Mouse (Mus musculus) forebrain, embryonic 11.5 days (tissue): ENCODE results near the gene Fgd5. TPM values are rescaled to one million over a fixed set of nuclear protein-coding genes. Genes with fewer than 3 reads are reported as not detected.

ENCODE experiments used
- ATAC-seq: fragments of 200-750 bp; cut with Nextera tagmentation; replicated peaks from 2 replicates; pipeline ENCODE4 v1.8.0; 2017; ENCODE audit warnings: moderate TSS enrichment; ENCODE audit not compliant: low FRiP score
- DNase-seq: peaks from one replicate; pipeline ENCODE4 v3.0.0-alpha.2; 2017; ENCODE audit warnings: low spot score
- H3K27ac ChIP-seq: fragments of 300-500 bp; sonication (generic); 2 replicates; pipeline ENCODE4 v1.5.1; 2014; ENCODE audit warnings: low read depth, low read length
- H3K27me3 ChIP-seq: fragments of 300-500 bp; sonication (generic); 2 replicates; pipeline ENCODE4 v1.6.1; 2014; ENCODE audit warnings: mild to moderate bottlenecking, low read length, mixed read lengths; ENCODE audit not compliant: control insufficient read depth, insufficient read depth
- H3K36me3 ChIP-seq: fragments of 300-500 bp; sonication (generic); 2 replicates; pipeline ENCODE4 v1.6.1; 2014; ENCODE audit warnings: mild to moderate bottlenecking, low read length, moderate library complexity, mixed read lengths; ENCODE audit not compliant: control insufficient read depth, insufficient read depth
- H3K4me1 ChIP-seq: fragments of 300-500 bp; sonication (generic); replicated peaks from 2 replicates; pipeline ENCODE4 v1.6.1; 2014; ENCODE audit warnings: low read length, mixed read lengths; ENCODE audit not compliant: control insufficient read depth, insufficient read depth
- H3K4me2 ChIP-seq: fragments of 300-500 bp; sonication (generic); 2 replicates; pipeline ENCODE4 v1.6.1; 2014; ENCODE audit warnings: low read depth, mild to moderate bottlenecking, low read length, moderate library complexity, mixed read lengths; ENCODE audit not compliant: severe bottlenecking
- H3K4me3 ChIP-seq: fragments of 300-500 bp; sonication (generic); 2 replicates; pipeline ENCODE4 v1.5.1; 2014; ENCODE audit warnings: low read depth, low read length
- H3K9ac ChIP-seq: fragments of 300-500 bp; sonication (generic); 2 replicates; pipeline ENCODE4 v1.6.1; 2014; ENCODE audit warnings: low read length
- H3K9me3 ChIP-seq: fragments of 300-500 bp; sonication (generic); 2 replicates; pipeline ENCODE4 v1.6.1; 2016; ENCODE audit warnings: low read length, mixed read lengths; ENCODE audit not compliant: control insufficient read depth
- WGBS: fragments of 180-500 bp; shearing (Covaris S2); extraction: QIAGEN DNeasy Blood & Tissue Kit; methylation state at CpG from one replicate; pipeline ENCODE4 v1.1.7; 2014; 5-methylcytosine and 5-hydroxymethylcytosine counted together
- polyA plus RNA-seq: library from polyadenylated mRNA; unstranded; fragments of >200 nt; fragmentation: Nextera tagmentation; extraction: Ambion mirVana; gene quantifications from 2 replicates; pipeline ENCODE4 v1.2.1, GENCODE M21; 2014

Fgd5 gene
- polyA plus RNA-seq, 1 experiment from 2014 or later: 6.6 TPM

GRCm38 (mm10) chr6:92013620-92014019 lies 34.9 kb downstream of the Fgd5 start:
- ATAC-seq (no peak), DNase-seq (no peak)
- WGBS: 81% methylated on average over 3 of the region's 3 CpGs
- H3K4me1 ChIP-seq: no peaks in the 10 kb centered on the region
- H3K36me3 ChIP-seq: no peaks in the 10 kb centered on the region
- no peak overlapping the region for H3K27ac ChIP-seq
- H3K9ac ChIP-seq: no peak overlapping the region
- no peaks in the 10 kb centered on the region for H3K27me3 ChIP-seq
- no peaks in the 10 kb centered on the region for H3K9me3 ChIP-seq
- no peak overlapping the region for H3K4me3 ChIP-seq
- H3K4me2 ChIP-seq: no peak overlapping the region

GRCm38 (mm10) chr6:92014936-92015335 lies 36.3 kb downstream of the Fgd5 start:
- no peak overlapping the region for H3K9ac ChIP-seq
- DNase-seq: no peak
- no peak overlapping the region for H3K27ac ChIP-seq
- H3K4me3 ChIP-seq: no peak overlapping the region
- H3K36me3 ChIP-seq: no peaks in the 10 kb centered on the region
- no peak for ATAC-seq
- no peaks in the 10 kb centered on the region for H3K9me3 ChIP-seq
- no peaks in the 10 kb centered on the region for H3K27me3 ChIP-seq
- H3K4me2 ChIP-seq: no peak overlapping the region
- no peaks in the 10 kb centered on the region for H3K4me1 ChIP-seq
- WGBS: 77% methylated on average over 7 of the region's 7 CpGs

- ATAC-seq: no peak
- Histone ChIP-seq H3K9me3 (no peaks in the 10 kb centered on the region), H3K27me3 (no peaks in the 10 kb centered on the region), H3K9ac (no peak overlapping the region), H3K4me3 (no peak overlapping the region), H3K36me3 (no peaks in the 10 kb centered on the region), H3K27ac (no peak overlapping the region), H3K4me2 (no peak overlapping the region), H3K4me1 (no peaks in the 10 kb centered on the region)
- DNase-seq: no peak
- 74% methylated on average over 5 of the region's 5 CpGs for WGBS
These were observed 37.2 kb downstream of the Fgd5 start for GRCm38 (mm10) chr6:92015848-92016247.

GRCm38 (mm10) chr6:92016738-92017137 lies 38.1 kb downstream of the Fgd5 start:
- Histone ChIP-seq H3K36me3 (no peaks in the 10 kb centered on the region), H3K9me3 (no peaks in the 10 kb centered on the region), H3K4me3 (no peak overlapping the region), H3K27me3 (no peaks in the 10 kb centered on the region), H3K27ac (no peak overlapping the region), H3K4me1 (no peaks in the 10 kb centered on the region), H3K4me2 (no peak overlapping the region), H3K9ac (no peak overlapping the region)
- WGBS: 85% methylated on average over 6 of the region's 6 CpGs
- ATAC-seq: no peak
- no peak for DNase-seq

- Histone ChIP-seq H3K27me3 (no peaks in the 10 kb centered on the region), H3K27ac (no peak overlapping the region), H3K4me2 (no peak overlapping the region), H3K9ac (no peak overlapping the region), H3K4me3 (no peak overlapping the region), H3K9me3 (no peaks in the 10 kb centered on the region), H3K36me3 (no peaks in the 10 kb centered on the region), H3K4me1 (no peaks in the 10 kb centered on the region)
- 86% methylated on average over 6 of the region's 6 CpGs for WGBS
- DNase-seq (no peak), ATAC-seq (no peak)
These were observed 39.7 kb downstream of the Fgd5 start for GRCm38 (mm10) chr6:92018421-92018820.

- Histone ChIP-seq H3K4me1 (no peaks in the 10 kb centered on the region), H3K27ac (no peak overlapping the region), H3K9ac (no peak overlapping the region), H3K9me3 (no peaks in the 10 kb centered on the region), H3K36me3 (no peaks in the 10 kb centered on the region), H3K4me2 (no peak overlapping the region), H3K4me3 (no peak overlapping the region), H3K27me3 (no peaks in the 10 kb centered on the region)
- DNase-seq (no peak), ATAC-seq (no peak)
- WGBS: 94% methylated on average over 9 of the region's 9 CpGs
These were observed 42.4 kb downstream of the Fgd5 start for GRCm38 (mm10) chr6:92021061-92021460.

GRCm38 (mm10) chr6:92021506-92021905 lies 42.8 kb downstream of the Fgd5 start:
- H3K27me3 ChIP-seq: no peaks in the 10 kb centered on the region
- DNase-seq: no peak
- ATAC-seq: no peak
- WGBS: 93% methylated on average over 6 of the region's 6 CpGs
- H3K27ac ChIP-seq: no peak overlapping the region
- H3K9me3 ChIP-seq: no peaks in the 10 kb centered on the region
- H3K9ac ChIP-seq: no peak overlapping the region
- no peak overlapping the region for H3K4me3 ChIP-seq
- H3K4me2 ChIP-seq: no peak overlapping the region
- H3K4me1 ChIP-seq: no peaks in the 10 kb centered on the region
- no peaks in the 10 kb centered on the region for H3K36me3 ChIP-seq

GRCm38 (mm10) chr6:92025252-92025651 lies 46.6 kb downstream of the Fgd5 start:
- H3K4me3 ChIP-seq: no peak overlapping the region
- H3K27ac ChIP-seq: no peak overlapping the region
- H3K4me2 ChIP-seq: no peak overlapping the region
- no peaks in the 10 kb centered on the region for H3K27me3 ChIP-seq
- ATAC-seq (no peak), DNase-seq (no peak)
- no peaks in the 10 kb centered on the region for H3K36me3 ChIP-seq
- no peaks in the 10 kb centered on the region for H3K9me3 ChIP-seq
- H3K9ac ChIP-seq: no peak overlapping the region
- WGBS: 33% methylated on average over 1 of the region's 1 CpGs
- no peaks in the 10 kb centered on the region for H3K4me1 ChIP-seq

GRCm38 (mm10) chr6:92027379-92027778 lies 48.7 kb downstream of the Fgd5 start:
- no peaks in the 10 kb centered on the region for H3K27me3 ChIP-seq
- H3K9ac ChIP-seq: no peak overlapping the region
- no peak overlapping the region for H3K4me2 ChIP-seq
- no peak for DNase-seq
- no peaks in the 10 kb centered on the region for H3K4me1 ChIP-seq
- H3K4me3 ChIP-seq: no peak overlapping the region
- no peaks in the 10 kb centered on the region for H3K36me3 ChIP-seq
- no peak for ATAC-seq
- 79% methylated on average over 4 of the region's 4 CpGs for WGBS
- H3K9me3 ChIP-seq: no peaks in the 10 kb centered on the region
- H3K27ac ChIP-seq: no peak overlapping the region
